Mouse (Mus musculus) adrenal gland (tissue): Measurements from ENCODE around the gene Rdh11.
"Not testable (repeated sequence)": the region's sequence is repeated elsewhere in the genome, so short reads cannot be mapped to it uniquely, and the experiment has no call there.

Experiments
- intact Hi-C: fragments of 180-260 bp; cut with DNase I; formaldehyde crosslinking; loops from one replicate; pipeline ENCODE4 v1.15.1; 2025
- long read RNA-seq, 2 experiments: library from polyadenylated mRNA; unstranded; transcript quantifications; one replicate each; pipeline ENCODE4 v2.0.0; 2020; ENCODE audit warnings: borderline replicate concordance in 1 of 2; ENCODE audit not compliant: insufficient replicate concordance in 1 of 2

Gene Rdh11
- long read RNA-seq, experiment 1, transcript Rdh11-203 (7 exons, 3,262 nt) = major isoform, 6 of 7 reads
- long read RNA-seq, experiment 1, partial matches to known transcripts = 1 of 7 reads
- long read RNA-seq, experiment 1, other reads (novel, unspliced or antisense) = 0 of 7 reads
- long read RNA-seq, experiment 2, transcript Rdh11-203 (7 exons, 3,262 nt) = major isoform, 9 of 12 reads
- long read RNA-seq, experiment 2, partial matches to known transcripts = 3 of 12 reads
- long read RNA-seq, experiment 2, other reads (novel, unspliced or antisense) = 0 of 12 reads

GRCm38 (mm10) chr12:79192193-79192592, at the start of gene Rdh11:
Gene Rdh11 (minus strand): TSS chr12:79192293.
- intact Hi-C loops = loop anchor here (2.0 kb wide), 1 partner anchor 69 kb away; no protein-coding TSS in a partner anchor

- intact Hi-C loops = no loop called here
Observed at GRCm38 (mm10) chr12:79235485-79236080, 43.5 kb upstream of the Rdh11 start.

GRCm38 (mm10) chr12:79217511-79217910, 25.4 kb upstream of the Rdh11 start:
- intact Hi-C loops = no loop called here

GRCm38 (mm10) chr12:79211447-79211846, 19.4 kb upstream of the Rdh11 start:
- intact Hi-C loops = no loop called here

GRCm38 (mm10) chr12:79208703-79209464, 16.8 kb upstream of the Rdh11 start, which contains the start of gene Rdh12:
Gene Rdh12 (plus strand): TSS chr12:79208914.
- intact Hi-C loops = no loop called here

GRCm38 (mm10) chr12:79201882-79202281, 9.8 kb upstream of the Rdh11 start:
- intact Hi-C loops = no loop called here

- intact Hi-C loops = no loop called here
Observed at GRCm38 (mm10) chr12:79197105-79197504, 5.0 kb upstream of the Rdh11 start.

- intact Hi-C loops = loop anchor here (2.0 kb wide), 1 partner anchor 67 kb away; no protein-coding TSS in a partner anchor
Observed at GRCm38 (mm10) chr12:79193441-79193840, 1.3 kb upstream of the Rdh11 start.

GRCm38 (mm10) chr12:79191701-79192100, 392 bp downstream of the Rdh11 start:
- intact Hi-C loops = loop anchor here (2.0 kb wide), 1 partner anchor 69 kb away; no protein-coding TSS in a partner anchor

- intact Hi-C loops = no loop called here
Observed at GRCm38 (mm10) chr12:79190931-79191673, 991 bp downstream of the Rdh11 start.

GRCm38 (mm10) chr12:79185160-79185559, 6.9 kb downstream of the Rdh11 start:
- intact Hi-C loops = not testable (repeated sequence)

- intact Hi-C loops = no loop called here
Observed at GRCm38 (mm10) chr12:79175998-79176397, 16.1 kb downstream of the Rdh11 start.

- intact Hi-C loops = no loop called here
Observed at GRCm38 (mm10) chr12:79173721-79174120, 18.4 kb downstream of the Rdh11 start.

GRCm38 (mm10) chr12:79172019-79172941, 19.8 kb downstream of the Rdh11 start, which contains the start of gene Vti1b:
Gene Vti1b (minus strand): TSS chr12:79172667.
- intact Hi-C loops = no loop called here

- intact Hi-C loops = no loop called here
Observed at GRCm38 (mm10) chr12:79171269-79171995, 20.7 kb downstream of the Rdh11 start.

GRCm38 (mm10) chr12:79170421-79170820, 21.7 kb downstream of the Rdh11 start:
- intact Hi-C loops = no loop called here

GRCm38 (mm10) chr12:79169173-79169572, 22.9 kb downstream of the Rdh11 start:
- intact Hi-C loops = no loop called here

- intact Hi-C loops = loop anchor here (5.0 kb wide), 1 partner anchor 129 kb away; no protein-coding TSS in a partner anchor
Observed at GRCm38 (mm10) chr12:79162876-79163275, 29.2 kb downstream of the Rdh11 start.

- intact Hi-C loops = no loop called here
Observed at GRCm38 (mm10) chr12:79149653-79150052, 42.4 kb downstream of the Rdh11 start.
